Mouse (Mus musculus) liver, adult 2 months (tissue): ENCODE data around the gene A930018P22Rik.

ENCODE experiments used
- CTCF ChIP-seq: fragments of 200-500 bp; IDR thresholded peaks from 2 replicates; pipeline ENCODE4 v1.5.1; 2011; ENCODE audit warnings: low read depth, low read length, control low read depth
- POLR2A ChIP-seq: fragments of 200-500 bp; IDR thresholded peaks from 2 replicates; pipeline ENCODE4 v1.6.1; 2011; ENCODE audit warnings: low read length, control low read depth; ENCODE audit not compliant: insufficient read depth; ENCODE audit errors: extremely low read depth

DNA sequence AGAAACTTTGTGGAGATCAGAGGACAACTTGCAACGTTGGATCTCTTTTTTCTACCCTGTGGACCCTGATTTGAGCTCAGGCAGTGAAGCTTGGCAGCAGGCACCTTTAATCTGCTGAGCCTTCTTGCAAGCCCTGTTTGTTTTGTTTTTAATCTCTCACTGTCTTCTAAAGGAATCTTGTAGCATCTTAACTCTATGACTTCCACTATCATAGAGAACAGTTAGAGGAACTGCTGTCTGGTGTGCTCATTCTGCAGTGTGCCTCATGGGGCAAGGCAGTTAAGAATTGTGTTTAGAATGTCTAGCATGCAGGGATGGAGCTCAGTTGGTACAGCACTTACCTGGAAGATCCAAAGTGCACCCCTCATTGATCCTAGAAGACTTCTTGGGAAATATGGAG, 22.6 kb upstream of the A930018P22Rik start:
- no peak for TF ChIP-seq POLR2A
- TF ChIP-seq CTCF = no peak
